ENCODE assay signal across 19 mouse cellular contexts in the genomic region with DNA sequence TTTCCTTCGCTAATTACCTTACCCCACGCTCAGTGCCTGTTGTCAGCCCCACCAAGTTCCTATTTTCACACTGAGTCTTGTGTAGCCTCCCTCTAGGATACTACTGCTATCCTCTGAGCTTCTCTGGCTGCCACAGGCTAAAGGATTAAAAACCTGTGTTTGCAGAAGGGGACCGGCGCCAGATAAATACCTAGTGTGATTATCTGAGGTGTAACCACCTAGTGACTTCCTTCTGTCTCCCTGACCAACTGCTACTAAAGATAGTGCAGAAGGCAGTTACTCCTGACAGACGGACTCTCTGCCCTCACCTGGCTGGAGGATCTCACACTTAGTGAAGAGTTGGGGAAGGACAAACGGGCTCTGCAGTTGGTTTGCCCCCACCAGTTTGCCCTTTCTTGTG. TPM values are rescaled to one million over a fixed set of nuclear protein-coding genes. Genes with fewer than 3 reads are reported as not detected.
"Had no signal": no experiment of that assay in that cellular context is flagged by ENCODE, and none has a peak within 500 bp of the region (broad histone marks: within the 10 kb centered on the region; RNA-seq: fewer than 3 reads in every experiment).

No protein-coding gene starts in this region.

- H3K4me1 ChIP-seq: midbrain, embryonic 13.5 days had no signal

- H3K27me3 ChIP-seq: limb, embryonic 15.5 days; midbrain, embryonic 13.5 days; stomach, embryonic 15.5 days had no signal

- H3K4me2 ChIP-seq: limb, embryonic 15.5 days; midbrain, embryonic 13.5 days; stomach, embryonic 15.5 days had no signal

- ATAC-seq: midbrain, embryonic 13.5 days had no signal

- H3K9me3 ChIP-seq: limb, embryonic 15.5 days; midbrain, embryonic 13.5 days; stomach, embryonic 15.5 days had no signal

- H3K27ac ChIP-seq: kidney, postnatal 0 days; layer of hippocampus, adult 2 months; left cerebral cortex, adult 2 months; limb, embryonic 15.5 days; liver, embryonic 14.5 days; midbrain, embryonic 13.5 days; stomach, embryonic 15.5 days had no signal

- DNase-seq: kidney, adult 9 months; kidney, postnatal 36 days; lung, adult 18-20 months; thymus, adult 2 months; thymus, postnatal 36 days had no signal

- H3K4me3 ChIP-seq: layer of hippocampus, adult 2 months; left cerebral cortex, adult 2 months; limb, embryonic 15.5 days; midbrain, embryonic 13.5 days; stomach, embryonic 15.5 days had no signal

- H3K9ac ChIP-seq: limb, embryonic 15.5 days; liver, embryonic 14.5 days; midbrain, embryonic 13.5 days; stomach, embryonic 15.5 days had no signal

RNA-seq across cellular contexts. Expression of gene Tppp2, which starts 22.2 kb away (rescaled TPM):
- total RNA-seq: layer of hippocampus, adult 2 months; layer of hippocampus, postnatal 14 days; left cerebral cortex, adult 2 months; left cerebral cortex, postnatal 25 days; midbrain, postnatal 0 days had no signal
- polyA plus RNA-seq: kidney, postnatal 0 days; limb, embryonic 11.5 days; limb, embryonic 15.5 days; liver, embryonic 14.5 days; lung, embryonic 16.5 days; midbrain, embryonic 13.5 days; midbrain, postnatal 0 days; neural tube, embryonic 14.5 days; spleen, adult 2 months; stomach, embryonic 15.5 days; thymus, adult 2 months had no signal

RNA-seq across cellular contexts. Expression of gene Rnase13, which starts 26.6 kb away (rescaled TPM):
- total RNA-seq: layer of hippocampus, adult 2 months; left cerebral cortex, adult 2 months; midbrain, postnatal 0 days had no signal
- polyA plus RNA-seq: kidney, postnatal 0 days; limb, embryonic 11.5 days; limb, embryonic 15.5 days; liver, embryonic 14.5 days; lung, embryonic 16.5 days; midbrain, embryonic 13.5 days; midbrain, postnatal 0 days; neural tube, embryonic 14.5 days; spleen, adult 2 months; stomach, embryonic 15.5 days; thymus, adult 2 months had no signal
